In the genomic region with DNA sequence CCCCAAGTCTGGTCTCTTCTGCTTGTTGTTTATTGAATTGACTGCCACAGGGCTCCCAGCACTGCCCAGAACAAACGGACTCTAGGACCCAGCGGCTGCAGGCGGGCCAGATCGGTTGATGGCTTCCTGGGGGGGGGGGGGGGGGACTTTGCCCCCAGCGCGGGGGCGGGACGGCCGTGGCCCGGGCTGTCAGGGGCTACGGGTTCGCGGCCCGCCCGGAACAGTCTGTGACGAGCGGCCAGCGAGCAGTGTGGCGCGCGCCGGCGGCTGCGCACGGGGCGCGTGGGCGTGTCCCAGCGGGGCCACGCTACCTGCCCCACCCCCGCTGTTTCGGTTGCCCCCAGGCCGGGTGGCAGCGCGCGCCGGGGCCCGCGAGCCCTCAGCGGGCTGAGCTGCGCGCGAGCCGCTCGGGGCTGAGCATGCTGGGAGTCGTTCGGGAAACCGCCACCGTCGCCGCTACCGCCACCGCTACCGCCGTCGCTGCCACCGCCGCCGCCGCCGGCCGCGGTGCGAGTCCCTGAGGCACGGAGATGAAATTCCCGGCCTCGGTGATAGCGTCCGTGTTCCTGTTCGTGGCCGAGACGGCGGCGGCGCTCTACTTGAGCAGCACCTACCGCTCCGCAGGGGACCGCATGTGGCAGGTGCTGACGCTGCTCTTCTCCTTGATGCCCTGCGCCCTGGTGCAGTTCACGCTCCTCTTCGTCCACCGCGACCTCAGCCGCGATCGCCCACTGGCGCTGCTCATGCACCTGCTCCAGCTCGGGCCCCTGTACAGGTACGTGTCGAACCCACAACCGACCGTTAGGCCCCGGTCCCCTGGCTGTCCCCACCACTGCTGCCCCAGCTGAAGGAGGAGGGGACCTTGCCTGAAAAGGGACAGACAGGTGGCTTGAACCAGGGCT, we compare ENCODE assay signal across 8 mouse cellular contexts. TPM values are rescaled to one million over a fixed set of nuclear protein-coding genes. Genes with fewer than 3 reads are reported as not detected.
A peak's percentile ranks its signal among the peaks of the same experiment; 100 is the strongest.
DNase-seq lines count a peak whose midpoint lies in the region; ATAC-seq lines count a peak whose summit lies in the region.

A gene (plus strand): TSS at position 297 of the 902 bp plus-strand sequence.

- peak within 1 kb of the TSS; percentile 61 for H3K4me3 ChIP-seq in hindbrain, embryonic 15.5 days
- H3K4me3 ChIP-seq in macrophage (ENCODE audit: inconsistent target): peak within 1 kb of the TSS; percentile 29; the same call in 1 of the 2 replicates

- H3K27me3 ChIP-seq in hindbrain, embryonic 15.5 days: no peaks in the 10 kb centered on the region

- 10% methylated on average over 60 of the region's 94 CpGs for WGBS in hindbrain, embryonic 15.5 days
- WGBS in macrophage (ENCODE audit: missing documents): 13% methylated on average over 69 of the region's 94 CpGs

- no peaks in the 10 kb centered on the region for H3K4me1 ChIP-seq in hindbrain, embryonic 15.5 days (replicated peaks)

- ATAC-seq in hindbrain, embryonic 15.5 days (ENCODE audit: low FRiP score, low read depth): peak; percentile 92

- peak within 1 kb of the TSS; percentile 59 for H3K9ac ChIP-seq in hindbrain, embryonic 15.5 days

- H3K36me3 ChIP-seq in hindbrain, embryonic 15.5 days: no peaks in the 10 kb centered on the region
- H3K36me3 ChIP-seq in macrophage (ENCODE audit: inconsistent target): no peaks in the 10 kb centered on the region

- peak within 1 kb of the TSS; percentile 71 for H3K27ac ChIP-seq in hindbrain, embryonic 15.5 days (replicated peaks)
- no peak within 1 kb of the TSS for H3K27ac ChIP-seq in macrophage

- peak; percentile 54 for DNase-seq in T-cell, adult 2 months (ENCODE audit: low spot score)
- DNase-seq in cerebellum, postnatal 25 days: peak; percentile 75 to 85
- peak; percentile 21 to 31 for DNase-seq in frontal cortex, postnatal 36 days (ENCODE audit: low spot score in 2 of 2)
- peak; percentile 11 to 23 for DNase-seq in left cerebral cortex, adult 8-10 months (ENCODE audit: low spot score in 2 of 2)
- peak; percentile 22 to 49 for DNase-seq in right cerebral cortex, adult 2 months (ENCODE audit: low spot score in 2 of 2)
- DNase-seq in urinary bladder, adult 2 months (ENCODE audit: low spot score): peak; percentile 45

- no peaks in the 10 kb centered on the region for H3K79me2 ChIP-seq in macrophage (ENCODE audit: inconsistent target)

- no peaks in the 10 kb centered on the region for H3K9me3 ChIP-seq in hindbrain, embryonic 15.5 days

- peak within 1 kb of the TSS; percentile 56 for H3K4me2 ChIP-seq in hindbrain, embryonic 15.5 days

RNA-seq across cellular contexts. Expression of the gene that starts here (rescaled TPM):
- polyA plus RNA-seq in hindbrain, embryonic 15.5 days (2015; fragmentation: Nextera tagmentation; extraction: Ambion mirVana): 4.9 and 5.4 TPM in 2 replicates
- 10 to 100 TPM; 11.4 to 16.7 (median 14.8) TPM for total RNA-seq in left cerebral cortex, adult 8-10 months (2022)
- under 1 TPM in 15 of 26 experiments, not detected in 11; 0.12 to 0.73 (median 0.42) TPM for total RNA-seq in macrophage (2018; cell fraction: chromatin; rRNA removed)
- 1 to 10 TPM in 4 of 26 experiments, under 1 TPM in 22; 0.19 to 1.3 (median 0.50) TPM for total RNA-seq in macrophage (2018; cell fraction: cytosol; rRNA removed)
- total RNA-seq in macrophage (2018; cell fraction: nucleus; rRNA removed): 1 to 10 TPM in 4 of 26 experiments, under 1 TPM in 21, not detected in 1; 0.12 to 3.1 (median 0.45) TPM
- 0.45 to 1.3 TPM (median 0.56 TPM) in 3 replicates for polyA plus RNA-seq in macrophage (2018)
- polyA plus RNA-seq in urinary bladder, adult 2 months (2012; rRNA removed): 13.8 and 16.7 TPM in 2 replicates

Comparison
In these comparisons a context has a peak if more than half of its experiments do, and no peak if none do; other contexts are left out.
1. DNase-seq: peak in every context shown above with its lines; median percentile 80 in cerebellum, postnatal 25 days; 54 in T-cell, adult 2 months; 45 in urinary bladder, adult 2 months; 36 in right cerebral cortex, adult 2 months; 26 in frontal cortex, postnatal 36 days; 17 in left cerebral cortex, adult 8-10 months.